Comparison of ENCODE assay signal across 20 mouse cellular contexts in the genomic region with DNA sequence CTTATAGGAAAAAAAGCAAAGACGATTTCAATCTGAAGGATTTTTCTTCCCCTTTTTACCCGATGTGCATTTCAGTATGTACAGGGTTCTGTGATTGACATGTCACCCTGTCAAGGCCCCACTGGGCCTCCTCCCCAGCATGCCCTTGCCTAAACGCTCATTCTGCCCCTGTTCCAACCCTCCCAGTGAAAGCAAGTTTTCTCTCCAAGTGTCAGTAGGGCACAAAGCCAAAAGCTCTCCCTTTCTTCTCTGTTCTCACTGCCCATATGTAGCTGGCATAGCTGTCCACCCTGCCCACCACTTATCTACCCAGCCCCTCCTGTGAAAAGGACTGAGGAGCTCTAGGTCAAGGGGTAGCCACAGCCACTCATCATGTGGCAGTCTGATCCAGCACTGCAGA. TPM values are rescaled to one million over a fixed set of nuclear protein-coding genes. Genes with fewer than 3 reads are reported as not detected.
DNase-seq lines count a peak whose midpoint lies in the region; ATAC-seq and TF ChIP-seq lines count a peak whose summit lies in the region.
"Had no signal": no experiment of that assay in that cellular context is flagged by ENCODE, and none has a peak within 500 bp of the region (broad histone marks: within the 10 kb centered on the region; RNA-seq: fewer than 3 reads in every experiment).

No protein-coding gene starts in this region.

- H3K36me3 ChIP-seq in forebrain, embryonic 16.5 days (ENCODE audit: control insufficient read depth, insufficient read depth): no peaks in the 10 kb centered on the region
- no peaks in the 10 kb centered on the region for H3K36me3 ChIP-seq in forebrain, embryonic 10.5 days (replicated peaks)
- H3K36me3 ChIP-seq in lung, embryonic 16.5 days (ENCODE audit: control insufficient read depth, insufficient read depth, low read length): no peaks in the 10 kb centered on the region
- no peaks in the 10 kb centered on the region for H3K36me3 ChIP-seq in hindbrain, embryonic 12.5 days
- no peaks in the 10 kb centered on the region for H3K36me3 ChIP-seq in midbrain, postnatal 0 days (ENCODE audit: insufficient read depth, low read length)
- H3K36me3 ChIP-seq in kidney, embryonic 15.5 days: no peaks in the 10 kb centered on the region
- H3K36me3 ChIP-seq: embryonic facial prominence, embryonic 13.5 days; midbrain, embryonic 12.5 days had no signal

- H3K9ac ChIP-seq in forebrain, embryonic 16.5 days (replicated peaks; ENCODE audit: low read depth, low read length): no peak overlapping the region
- H3K9ac ChIP-seq in lung, embryonic 16.5 days (ENCODE audit: low read length): no peak overlapping the region
- H3K9ac ChIP-seq in hindbrain, embryonic 12.5 days: no peak overlapping the region
- H3K9ac ChIP-seq in midbrain, postnatal 0 days (replicated peaks; ENCODE audit: low read length, poor library complexity, severe bottlenecking): no peak overlapping the region
- no peak overlapping the region for H3K9ac ChIP-seq in kidney, embryonic 15.5 days
- H3K9ac ChIP-seq: embryonic facial prominence, embryonic 13.5 days; limb, embryonic 15.5 days; midbrain, embryonic 12.5 days had no signal

- no peak overlapping the region for H3K4me2 ChIP-seq in forebrain, embryonic 16.5 days (ENCODE audit: low read length)
- no peak overlapping the region for H3K4me2 ChIP-seq in lung, embryonic 16.5 days (ENCODE audit: low read depth, low read length)
- H3K4me2 ChIP-seq in hindbrain, embryonic 12.5 days (replicated peaks): no peak overlapping the region
- no peak overlapping the region for H3K4me2 ChIP-seq in midbrain, postnatal 0 days (ENCODE audit: low read depth, low read length, poor library complexity, severe bottlenecking)
- no peak overlapping the region for H3K4me2 ChIP-seq in kidney, embryonic 15.5 days
- H3K4me2 ChIP-seq: embryonic facial prominence, embryonic 13.5 days; limb, embryonic 15.5 days; midbrain, embryonic 12.5 days had no signal

- 0 out of 2 replicates have a peak, but pooled peaks have one; percentile 7 for ATAC-seq in forebrain, embryonic 16.5 days
- ATAC-seq in lung, embryonic 16.5 days (ENCODE audit: low read depth): 0 out of 2 replicates have a peak, but pooled peaks have one; percentile 25
- peak; percentile 33; the same call in 1 of the 2 replicates for ATAC-seq in hindbrain, embryonic 12.5 days (ENCODE audit: low FRiP score)
- 0 out of 2 replicates have a peak, but pooled peaks have one; percentile 2 for ATAC-seq in midbrain, postnatal 0 days (ENCODE audit: low FRiP score)
- no peak for ATAC-seq in kidney, embryonic 15.5 days (replicated peaks; ENCODE audit: low FRiP score)

- H3K9me3 ChIP-seq in forebrain, embryonic 16.5 days (ENCODE audit: control insufficient read depth, low read length): no peaks in the 10 kb centered on the region
- no peaks in the 10 kb centered on the region for H3K9me3 ChIP-seq in forebrain, embryonic 10.5 days
- H3K9me3 ChIP-seq in lung, embryonic 16.5 days (ENCODE audit: control insufficient read depth, low read length): no peaks in the 10 kb centered on the region
- no peaks in the 10 kb centered on the region for H3K9me3 ChIP-seq in hindbrain, embryonic 12.5 days (replicated peaks)
- H3K9me3 ChIP-seq in midbrain, postnatal 0 days (ENCODE audit: low read length): no peaks in the 10 kb centered on the region
- H3K9me3 ChIP-seq in kidney, embryonic 15.5 days (replicated peaks): no peaks in the 10 kb centered on the region
- H3K9me3 ChIP-seq: embryonic facial prominence, embryonic 13.5 days; limb, embryonic 15.5 days; midbrain, embryonic 12.5 days had no signal

- H3K4me1 ChIP-seq in forebrain, embryonic 16.5 days (replicated peaks; ENCODE audit: control insufficient read depth, insufficient read depth, low read length): peaks cover 40% of the 10 kb centered on the region
- H3K4me1 ChIP-seq in forebrain, embryonic 10.5 days: peaks cover 64% of the 10 kb centered on the region
- H3K4me1 ChIP-seq in lung, embryonic 16.5 days (replicated peaks; ENCODE audit: control insufficient read depth, insufficient read depth, low read length): peaks cover 14% of the 10 kb centered on the region
- peaks cover 48% of the 10 kb centered on the region for H3K4me1 ChIP-seq in hindbrain, embryonic 12.5 days
- peaks cover 12% of the 10 kb centered on the region; the same call in 1 of the 2 replicates for H3K4me1 ChIP-seq in midbrain, postnatal 0 days (ENCODE audit: insufficient read depth, low read length)
- H3K4me1 ChIP-seq in kidney, embryonic 15.5 days: peaks cover 45% of the 10 kb centered on the region

- 0 out of 2 replicates have a peak, but pooled peaks cover 3% of the 10 kb centered on the region for H3K27me3 ChIP-seq in forebrain, embryonic 16.5 days (replicated peaks; ENCODE audit: control insufficient read depth, insufficient read depth, low read length)
- no peaks in the 10 kb centered on the region for H3K27me3 ChIP-seq in forebrain, embryonic 10.5 days (ENCODE audit: poor library complexity, severe bottlenecking)
- no peaks in the 10 kb centered on the region for H3K27me3 ChIP-seq in lung, embryonic 16.5 days (ENCODE audit: control insufficient read depth, insufficient read depth, low read depth, low read length)
- no peaks in the 10 kb centered on the region for H3K27me3 ChIP-seq in hindbrain, embryonic 12.5 days
- H3K27me3 ChIP-seq in midbrain, postnatal 0 days (ENCODE audit: insufficient read depth, low read length): no peaks in the 10 kb centered on the region
- H3K27me3 ChIP-seq in kidney, embryonic 15.5 days: no peaks in the 10 kb centered on the region
- H3K27me3 ChIP-seq: embryonic facial prominence, embryonic 13.5 days; limb, embryonic 15.5 days had no signal

- H3K4me3 ChIP-seq in forebrain, embryonic 16.5 days (replicated peaks; ENCODE audit: low read length): no peak overlapping the region
- no peak overlapping the region for H3K4me3 ChIP-seq in forebrain, embryonic 10.5 days
- H3K4me3 ChIP-seq in lung, embryonic 16.5 days (ENCODE audit: low read length): no peak overlapping the region
- no peak overlapping the region for H3K4me3 ChIP-seq in hindbrain, embryonic 12.5 days
- H3K4me3 ChIP-seq in midbrain, postnatal 0 days (ENCODE audit: low read depth, low read length): no peak overlapping the region
- H3K4me3 ChIP-seq in kidney, embryonic 15.5 days (replicated peaks): no peak overlapping the region
- H3K4me3 ChIP-seq: embryonic facial prominence, embryonic 13.5 days; limb, embryonic 15.5 days; midbrain, embryonic 12.5 days had no signal

- TF ChIP-seq CTCF in midbrain, postnatal 0 days (IDR thresholded peaks at IDR 0.05): no peak

- no peak for DNase-seq in forebrain, embryonic 10.5 days (ENCODE audit: extremely low spot score, low spot score)
- DNase-seq in lung, postnatal 14 days: no peak
- no peak for DNase-seq in midbrain, postnatal 0 days (ENCODE audit: low spot score)
- no peak for DNase-seq in left cerebral cortex, adult 9 months (ENCODE audit: low spot score in 2 of 2)
- DNase-seq: adrenal gland, postnatal 36 days; cerebellum, adult 9-10 months; gastrocnemius, postnatal 14 days; heart, postnatal 36 days; kidney, adult 11 months; kidney, postnatal 25 days; lung, postnatal 36 days; right cerebral cortex, postnatal 25 days; thymus, postnatal 25 days had no signal

- no peak overlapping the region for H3K27ac ChIP-seq in forebrain, embryonic 16.5 days (ENCODE audit: low read length)
- no peak overlapping the region for H3K27ac ChIP-seq in forebrain, embryonic 10.5 days
- H3K27ac ChIP-seq in lung, embryonic 16.5 days (ENCODE audit: low read length): no peak overlapping the region
- H3K27ac ChIP-seq in hindbrain, embryonic 12.5 days: peak overlapping the region; percentile 64; the same call in 1 of the 2 replicates
- H3K27ac ChIP-seq in midbrain, postnatal 0 days (ENCODE audit: low read depth, low read length): no peak overlapping the region
- H3K27ac ChIP-seq in kidney, embryonic 15.5 days: no peak overlapping the region
- H3K27ac ChIP-seq: embryonic facial prominence, embryonic 13.5 days; limb, embryonic 15.5 days had no signal

- WGBS in forebrain, embryonic 16.5 days: 20% methylated on average over 3 of the region's 3 CpGs
- 72% methylated on average over 3 of the region's 3 CpGs for WGBS in forebrain, embryonic 10.5 days
- WGBS in lung, embryonic 16.5 days: 50% methylated on average over 3 of the region's 3 CpGs
- 49% methylated on average over 3 of the region's 3 CpGs for WGBS in hindbrain, embryonic 12.5 days
- 27% methylated on average over 3 of the region's 3 CpGs for WGBS in midbrain, postnatal 0 days
- WGBS in kidney, embryonic 15.5 days: 40% methylated on average over 3 of the region's 3 CpGs

RNA-seq across cellular contexts. Expression of a gene that starts 17.8 kb away (rescaled TPM):
- 7.4 and 8.4 TPM in 2 replicates for polyA plus RNA-seq in forebrain, embryonic 16.5 days (2015; fragmentation: Nextera tagmentation; extraction: Ambion mirVana)
- polyA plus RNA-seq in forebrain, embryonic 10.5 days (2016; fragmentation: Nextera tagmentation; extraction: Ambion mirVana): 1.8 and 2.0 TPM in 2 replicates
- polyA plus RNA-seq in lung, embryonic 16.5 days (2015; fragmentation: Nextera tagmentation; extraction: Ambion mirVana): 0.19 and 0.45 TPM in 2 replicates
- polyA plus RNA-seq in hindbrain, embryonic 12.5 days (2016; fragmentation: Nextera tagmentation; extraction: Ambion mirVana): 3.6 and 4.6 TPM in 2 replicates
- total RNA-seq in midbrain, postnatal 0 days (2014; rRNA removed): 45.0 and 61.2 TPM in 2 replicates
- 5.8 and 5.9 TPM in 2 replicates for polyA plus RNA-seq in midbrain, postnatal 0 days (2015; fragmentation: Nextera tagmentation; extraction: Ambion mirVana)
- 1.8 and 1.9 TPM in 2 replicates for polyA plus RNA-seq in kidney, embryonic 15.5 days (2015; fragmentation: Nextera tagmentation; extraction: Ambion mirVana)
